ENCODE assay signal across 8 mouse cellular contexts in genomic region chr4:148890892-148891838, GRCm38 (mm10).
DNase-seq lines count a peak whose midpoint lies in the region; ATAC-seq and TF ChIP-seq lines count a peak whose summit lies in the region.

No protein-coding gene starts in this region.

- intact Hi-C loops in gastrocnemius, adult 2 months (cut with DNase I) = no loop called here

- 2% methylated on average over 52 of the region's 52 CpGs for WGBS in hindbrain, embryonic 13.5 days
- WGBS in liver, embryonic 13.5 days (ENCODE audit: insufficient replicate concordance) = 9% methylated on average over 52 of the region's 52 CpGs

- H3K4me2 ChIP-seq in hindbrain, embryonic 13.5 days = peak overlapping the region; percentile 54
- peak overlapping the region; percentile 58 for H3K4me2 ChIP-seq in liver, embryonic 13.5 days

- peak overlapping the region; percentile 40; the same call in 1 of the 2 replicates for H3K27ac ChIP-seq in gastrocnemius, adult 2 months
- peak overlapping the region; percentile 71 for H3K27ac ChIP-seq in hindbrain, embryonic 13.5 days
- no peak overlapping the region for H3K27ac ChIP-seq in liver, embryonic 13.5 days

- H3K9me3 ChIP-seq in hindbrain, embryonic 13.5 days = no peaks in the 10 kb centered on the region
- H3K9me3 ChIP-seq in liver, embryonic 13.5 days (replicated peaks) = no peaks in the 10 kb centered on the region

- ATAC-seq in hindbrain, embryonic 13.5 days (ENCODE audit: low FRiP score) = peak; percentile 68
- 0 out of 2 replicates have a peak, but pooled peaks have one; percentile 35 for ATAC-seq in liver, embryonic 13.5 days (ENCODE audit: low read depth)

- H3K9ac ChIP-seq in hindbrain, embryonic 13.5 days = peak overlapping the region; percentile 68
- no peak overlapping the region for H3K9ac ChIP-seq in liver, embryonic 13.5 days

- H3K4me1 ChIP-seq in hindbrain, embryonic 13.5 days (replicated peaks) = peaks cover 79% of the 10 kb centered on the region
- H3K4me1 ChIP-seq in liver, embryonic 13.5 days (replicated peaks) = 0 out of 2 replicates have a peak, but pooled peaks cover 4% of the 10 kb centered on the region

- peaks cover 96% of the 10 kb centered on the region for H3K27me3 ChIP-seq in hindbrain, embryonic 13.5 days
- H3K27me3 ChIP-seq in liver, embryonic 13.5 days = peaks cover 90% of the 10 kb centered on the region

- no peak for DNase-seq in gastrocnemius, adult 2 months
- no peak for DNase-seq in gastrocnemius, postnatal 4 days (ENCODE audit: low spot score in 2 of 2)
- peak; percentile 78 for DNase-seq in brain, embryonic 14.5 days (ENCODE audit: low read depth)
- no peak for DNase-seq in liver, embryonic 13.5 days
- DNase-seq in retina, postnatal 7 days (ENCODE audit: low read depth, low spot score) = peak; percentile 36
- DNase-seq in layer of hippocampus, adult 11-12 months (ENCODE audit: low spot score) = no peak
- DNase-seq in left cerebral cortex, adult 18-20 months (ENCODE audit: low spot score in 2 of 2) = no peak

- H3K4me3 ChIP-seq in gastrocnemius, adult 2 months = peak overlapping the region; percentile 56
- H3K4me3 ChIP-seq in hindbrain, embryonic 13.5 days = peak overlapping the region; percentile 28
- peak overlapping the region; percentile 21 for H3K4me3 ChIP-seq in liver, embryonic 13.5 days (replicated peaks)

- no peaks in the 10 kb centered on the region for H3K36me3 ChIP-seq in hindbrain, embryonic 13.5 days
- H3K36me3 ChIP-seq in liver, embryonic 13.5 days = no peaks in the 10 kb centered on the region

- no peak for TF ChIP-seq POLR2A in brain, embryonic 14.5 days (IDR thresholded peaks at IDR 0.05; ENCODE audit: borderline replicate concordance, extremely low read depth, insufficient read depth, insufficient read length, poor library complexity, severe bottlenecking)

- TF ChIP-seq CTCF in gastrocnemius, adult 2 months (IDR thresholded peaks at IDR 0.05) = no peak
- no peak for TF ChIP-seq CTCF in brain, embryonic 14.5 days (IDR thresholded peaks at IDR 0.05; ENCODE audit: borderline replicate concordance, extremely low read depth, insufficient read depth, insufficient read length)

Comparison
In these comparisons a context has a peak if more than half of its experiments do, and no peak if none do; other contexts are left out.
1. DNase-seq: peak in brain, embryonic 14.5 days (single experiment) and retina, postnatal 7 days (single experiment); none in gastrocnemius, adult 2 months (single experiment), gastrocnemius, postnatal 4 days (0 of 2), liver, embryonic 13.5 days (single experiment), layer of hippocampus, adult 11-12 months (single experiment) and left cerebral cortex, adult 18-20 months (0 of 2).
2. Peak in every context shown above with its lines, with median percentiles within 50 percentile points of each other: H3K4me3 ChIP-seq.